Mouse (Mus musculus): Measurements from ENCODE around the gene Palmd. TPM values are rescaled to one million over a fixed set of nuclear protein-coding genes. Genes with fewer than 3 reads are reported as not detected.

Palmd gene
- polyA plus RNA-seq, 2 experiments from 2014 or later: not detected

- no peak for ATAC-seq
Observed at GRCm38 (mm10) chr3:116955061-116955460, 13.7 kb downstream of the Palmd start.

GRCm38 (mm10) chr3:116953366-116953765 lies 15.4 kb downstream of the Palmd start:
- ATAC-seq: no peak

GRCm38 (mm10) chr3:116952242-116952899 lies 16.4 kb downstream of the Palmd start:
- ATAC-seq: no peak

DNA sequence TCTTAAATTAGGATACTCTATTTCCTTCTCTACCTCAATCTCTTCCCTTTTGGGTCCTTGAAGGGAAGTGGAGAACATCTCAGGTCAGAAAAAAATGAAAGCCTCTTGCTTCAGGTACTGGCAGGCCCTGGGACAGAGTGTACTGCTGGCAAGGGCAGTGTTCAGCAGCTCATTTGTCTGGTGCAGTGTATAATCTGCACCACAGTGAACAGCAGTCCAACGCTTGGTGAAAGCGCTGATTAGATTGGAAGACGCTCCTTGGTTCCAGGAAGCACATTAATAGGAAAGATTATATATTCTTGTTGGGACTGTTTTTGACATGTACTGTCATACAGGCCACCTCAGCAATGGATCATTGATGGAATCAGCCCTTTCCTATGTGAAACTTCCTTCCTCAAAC lies 17.3 kb downstream of the Palmd start:
- no peak for ATAC-seq

- no peak for ATAC-seq
Observed at GRCm38 (mm10) chr3:116950665-116951115, 18.1 kb downstream of the Palmd start.

DNA sequence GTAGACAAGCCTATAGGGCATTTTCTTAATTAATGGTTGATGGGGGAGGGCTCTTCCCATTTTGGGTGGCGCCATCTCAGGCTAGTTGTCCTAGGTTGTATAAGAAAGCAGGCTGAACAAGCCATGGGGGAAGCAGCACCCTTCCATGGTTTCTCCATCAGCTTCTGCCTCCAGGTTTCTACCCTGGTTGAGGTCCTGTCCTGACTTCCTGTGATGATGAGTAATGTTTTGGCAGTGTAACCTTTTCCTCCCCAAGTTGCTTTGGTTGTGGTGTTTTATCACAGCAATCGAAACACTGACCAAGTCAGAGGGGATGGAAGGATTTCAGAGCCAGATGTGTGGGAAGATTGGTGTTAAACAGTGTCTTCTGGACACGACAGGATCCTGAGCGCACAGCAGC lies 22.3 kb downstream of the Palmd start:
- ATAC-seq: no peak

DNA sequence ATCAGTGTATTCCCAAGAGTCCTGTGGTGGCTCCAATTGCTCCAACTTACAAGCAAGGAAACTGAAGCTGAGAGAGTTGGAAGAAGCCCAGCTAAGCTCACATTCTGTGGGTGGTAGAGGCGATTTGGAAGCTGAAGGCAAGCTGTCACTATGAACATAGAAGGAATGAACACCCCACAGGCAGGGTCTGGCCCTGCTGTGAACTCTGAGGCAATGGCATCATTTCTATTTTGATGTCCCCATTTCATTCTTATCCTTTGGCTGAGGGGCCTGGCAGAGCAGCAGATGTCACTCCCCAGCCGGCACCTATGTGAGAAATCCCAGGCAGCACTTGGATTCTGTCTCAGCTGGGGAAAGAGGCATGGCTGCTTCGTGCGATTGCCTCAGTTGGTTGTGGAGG lies 25.4 kb downstream of the Palmd start:
- ATAC-seq: no peak

GRCm38 (mm10) chr3:116942751-116943150 lies 26.0 kb downstream of the Palmd start:
- no peak for ATAC-seq

DNA sequence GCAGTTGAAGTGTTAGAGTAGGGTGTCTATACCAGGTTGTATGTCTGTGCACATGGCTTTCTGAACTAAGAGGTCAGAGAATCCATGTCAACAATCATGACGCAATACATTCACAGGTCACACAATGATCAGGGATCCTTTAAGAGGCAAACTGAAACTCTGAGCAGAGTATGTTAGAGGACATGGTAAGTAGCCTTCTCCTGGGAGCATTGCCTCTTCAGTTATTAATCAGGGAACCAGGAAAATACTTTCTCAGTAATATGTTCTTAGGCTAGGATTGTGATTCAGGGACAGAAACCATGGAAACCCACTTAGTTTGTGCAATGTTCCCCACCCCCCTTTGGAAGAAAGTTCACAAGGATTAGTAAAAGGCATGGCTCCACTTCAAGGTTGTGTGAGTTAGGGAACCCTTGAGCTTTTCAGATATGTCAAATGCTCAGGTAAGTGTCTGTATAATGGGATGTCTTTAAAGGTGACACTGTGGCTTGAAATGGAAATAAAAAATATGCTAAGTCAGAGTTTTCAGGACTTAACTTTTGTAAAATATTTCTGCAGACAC lies 27.1 kb downstream of the Palmd start:
- ATAC-seq: no peak

DNA sequence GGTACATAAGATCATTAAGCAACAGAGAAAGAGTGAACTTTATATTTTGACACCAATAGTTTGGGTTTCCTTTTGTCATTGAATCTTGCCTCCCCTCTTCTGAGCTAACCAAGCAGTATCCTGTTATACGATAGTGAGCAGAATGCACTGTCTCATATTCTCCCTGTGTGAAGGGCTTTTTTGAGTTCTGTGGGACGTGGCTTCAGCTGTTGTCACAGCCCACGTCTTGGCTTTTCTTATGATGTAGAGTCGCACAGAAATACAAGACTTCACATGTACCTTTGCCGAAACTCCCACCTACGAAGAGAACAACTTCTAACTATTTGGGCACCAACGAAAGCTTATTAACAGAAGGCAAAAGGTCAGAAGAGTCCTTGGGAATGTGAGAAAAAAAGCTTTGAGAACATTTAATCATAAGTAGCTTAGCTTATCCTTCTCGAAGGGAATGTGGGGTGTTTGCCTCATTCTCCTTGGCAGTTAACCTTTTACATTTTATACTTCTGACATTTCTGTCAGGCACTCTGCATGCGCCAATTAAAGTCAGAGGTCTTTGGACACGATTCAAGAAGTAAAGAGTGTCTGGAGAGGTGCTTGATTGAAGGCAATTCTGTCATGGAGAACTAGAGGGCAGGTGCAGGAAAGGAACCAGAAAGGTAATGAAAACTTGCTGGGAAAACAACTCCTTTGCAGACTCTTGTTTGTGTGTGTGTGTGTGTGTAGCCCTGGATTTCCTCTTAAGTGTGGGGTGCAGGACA lies 27.8 kb downstream of the Palmd start:
- ATAC-seq: no peak

- ATAC-seq: no peak
Observed at GRCm38 (mm10) chr3:116936934-116937691, 31.7 kb downstream of the Palmd start.

DNA sequence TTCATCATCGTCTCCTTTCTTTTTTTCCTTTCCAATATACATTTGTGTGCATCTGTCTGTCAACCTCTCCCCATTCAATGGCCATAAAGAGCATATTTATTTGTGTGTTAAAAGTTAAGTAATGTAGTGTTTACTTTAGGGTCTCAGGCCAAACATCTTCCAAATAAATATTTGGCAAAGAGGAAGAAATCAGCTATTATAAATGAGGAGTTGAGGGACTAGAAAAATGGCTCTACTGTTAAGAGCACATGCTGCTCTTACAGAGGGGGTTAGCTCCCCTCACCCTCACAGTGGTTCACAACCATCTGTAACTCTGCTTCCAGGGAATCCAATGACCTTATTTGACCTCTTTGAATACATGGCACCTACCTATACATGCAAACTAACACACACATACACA lies 35.6 kb downstream of the Palmd start:
- ATAC-seq: no peak

DNA sequence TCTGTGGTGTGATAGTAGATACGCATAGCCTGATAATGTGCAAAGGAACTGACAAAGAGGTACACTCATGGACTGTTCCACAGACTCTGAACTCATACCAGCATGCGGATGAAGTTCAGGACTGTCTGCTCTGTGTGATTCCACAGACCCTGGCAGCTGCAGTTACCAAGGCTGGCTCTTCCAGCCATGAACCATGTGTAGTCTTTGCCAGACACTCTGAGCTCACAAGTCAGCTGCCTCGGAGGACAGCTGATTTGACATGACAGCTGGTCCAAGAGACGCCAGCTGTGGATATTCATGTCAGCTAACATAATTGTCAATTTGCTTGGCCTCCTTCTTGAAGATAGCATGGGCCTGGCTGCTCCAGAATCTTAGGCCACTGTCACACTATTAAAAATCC lies 39.8 kb downstream of the Palmd start:
- ATAC-seq: no peak

DNA sequence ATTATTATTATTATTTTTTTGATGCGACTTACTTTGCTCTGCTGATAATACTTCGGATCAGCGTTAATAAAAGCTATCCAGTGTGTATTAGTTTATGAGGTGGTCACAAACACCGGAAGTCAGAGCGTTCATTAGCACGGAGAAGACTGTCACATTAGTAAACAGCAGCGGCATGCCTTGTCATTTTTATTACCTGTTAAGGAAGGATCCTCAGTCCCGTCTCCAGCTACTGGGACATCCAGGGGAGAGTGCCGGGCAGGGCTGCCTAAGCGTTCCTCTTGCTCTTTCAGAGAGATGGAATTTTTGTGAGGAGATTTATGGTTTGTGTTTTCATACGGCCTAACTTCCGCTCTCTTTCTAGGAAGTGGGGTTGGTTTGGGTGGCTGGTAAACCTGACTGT lies 45.7 kb downstream of the Palmd start:
- no peak for ATAC-seq

DNA sequence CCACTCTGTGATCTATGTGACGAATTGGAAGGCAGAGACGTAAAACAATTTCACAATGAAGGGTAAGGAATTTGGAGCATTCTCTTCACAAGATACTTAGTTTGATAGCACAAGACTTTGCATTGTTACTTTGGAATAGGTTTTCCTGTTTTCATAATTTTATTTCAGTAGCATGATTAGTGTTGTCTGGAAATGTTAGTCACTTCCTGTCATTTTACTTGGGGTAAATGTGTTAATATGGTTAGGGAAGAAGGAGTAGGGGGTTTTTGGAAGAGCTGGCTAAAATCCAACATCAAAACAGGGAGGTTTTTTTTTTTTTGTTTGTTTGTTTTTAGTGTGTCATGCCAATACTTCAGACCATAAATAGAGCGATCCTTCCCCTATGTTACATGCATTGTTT lies 47.3 kb downstream of the Palmd start:
- ATAC-seq: no peak

DNA sequence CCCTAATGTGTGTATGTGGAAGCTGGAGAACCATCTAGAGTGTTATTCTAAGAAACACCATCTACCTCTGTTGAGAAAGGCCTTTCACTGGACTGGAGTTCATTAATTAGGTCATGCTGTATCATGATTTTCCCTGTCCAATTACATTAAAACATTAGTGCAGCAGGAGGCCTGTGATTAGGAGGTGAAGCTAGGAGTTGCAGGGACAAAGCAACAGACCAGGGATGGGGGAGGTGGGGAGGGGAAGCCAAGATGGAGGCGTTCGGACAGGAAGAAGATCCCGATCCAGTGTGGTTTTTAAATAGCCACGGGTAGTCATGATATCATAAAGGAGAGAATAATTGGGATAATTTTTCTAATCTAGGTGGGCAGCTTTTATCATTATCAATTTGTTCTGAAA lies 51.8 kb downstream of the Palmd start:
- no peak for ATAC-seq

- ATAC-seq: no peak
Observed at GRCm38 (mm10) chr3:116914931-116915330, 53.9 kb downstream of the Palmd start.

DNA sequence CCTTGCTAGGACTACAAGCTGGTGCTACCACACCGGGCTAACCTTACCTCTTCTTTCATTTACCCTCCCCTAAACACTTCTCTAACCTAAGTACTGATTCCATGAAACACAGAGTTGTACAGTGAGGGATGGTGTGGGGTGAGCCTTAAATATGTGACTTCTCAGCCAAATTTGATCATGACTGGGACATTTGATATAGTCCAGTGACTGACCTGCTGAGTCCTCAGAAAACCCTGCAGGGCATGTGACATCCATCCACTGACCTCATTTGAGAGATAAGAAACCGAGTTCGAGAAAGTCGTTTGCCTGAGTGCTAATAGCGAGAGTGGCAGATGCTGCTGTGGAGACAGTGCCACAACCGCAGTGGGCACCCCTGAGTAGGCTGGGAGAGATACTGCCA lies 54.4 kb downstream of the Palmd start:
- ATAC-seq: no peak

DNA sequence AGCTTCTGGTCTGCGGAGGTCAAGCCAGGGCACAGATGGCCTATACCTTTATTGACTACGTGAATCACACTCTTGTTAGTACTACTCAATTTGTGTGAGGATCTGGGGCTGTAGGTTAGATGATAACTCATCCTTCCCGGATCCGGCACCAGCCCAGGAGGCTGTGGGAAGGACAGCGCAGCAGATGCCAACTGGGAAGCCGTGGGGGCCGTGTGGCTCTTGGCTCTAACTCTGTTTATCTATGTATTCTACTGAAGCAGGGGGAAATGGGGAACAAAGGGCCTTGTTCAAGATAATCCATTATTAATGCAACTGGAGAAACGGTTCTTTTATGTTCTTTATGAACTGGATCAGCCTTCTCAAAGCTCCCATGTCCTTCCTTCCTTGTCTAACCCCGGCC lies 62.2 kb downstream of the Palmd start:
- ATAC-seq: no peak

- no peak for ATAC-seq
Observed at GRCm38 (mm10) chr3:116905898-116906297, 62.9 kb downstream of the Palmd start.

DNA sequence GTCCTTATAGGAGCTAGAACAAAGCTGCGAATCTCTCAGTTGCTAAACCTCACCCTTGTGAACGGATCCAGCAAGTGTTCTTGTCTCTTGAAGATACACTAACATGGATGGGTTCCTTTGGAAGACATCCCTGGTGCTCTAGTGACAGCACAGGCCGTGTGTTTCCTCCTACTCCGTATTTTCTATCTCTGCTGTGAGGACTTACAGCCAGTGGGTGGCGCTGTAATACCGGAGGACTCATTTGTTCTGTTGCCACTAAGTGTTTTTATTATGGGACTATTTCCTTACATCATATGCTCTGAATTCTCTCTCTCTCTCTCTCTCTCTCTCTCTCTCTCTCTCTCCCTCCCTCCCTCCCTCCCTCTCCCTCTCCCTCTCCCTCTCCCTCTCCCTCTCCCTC lies 64.6 kb downstream of the Palmd start:
- no peak for ATAC-seq

DNA sequence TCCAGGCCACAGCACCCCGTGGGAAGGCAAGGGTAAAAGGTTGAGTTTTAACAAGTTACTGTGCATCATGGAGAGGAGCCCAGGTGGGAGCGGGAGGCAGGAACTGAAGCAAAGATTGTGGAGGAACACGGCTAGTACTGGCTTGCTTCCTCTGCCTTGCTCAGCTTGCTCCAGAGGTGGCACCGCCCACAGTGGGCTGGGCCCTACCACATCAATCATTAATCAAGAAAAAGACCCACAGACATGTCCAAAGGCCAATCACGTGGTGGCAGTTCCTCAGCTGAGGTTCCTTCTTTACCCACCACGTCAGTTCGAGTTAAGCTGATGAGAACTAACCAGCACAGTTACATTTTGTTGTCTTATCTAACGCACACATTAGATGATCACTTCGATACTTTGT lies 75.9 kb downstream of the Palmd start:
- no peak for ATAC-seq

DNA sequence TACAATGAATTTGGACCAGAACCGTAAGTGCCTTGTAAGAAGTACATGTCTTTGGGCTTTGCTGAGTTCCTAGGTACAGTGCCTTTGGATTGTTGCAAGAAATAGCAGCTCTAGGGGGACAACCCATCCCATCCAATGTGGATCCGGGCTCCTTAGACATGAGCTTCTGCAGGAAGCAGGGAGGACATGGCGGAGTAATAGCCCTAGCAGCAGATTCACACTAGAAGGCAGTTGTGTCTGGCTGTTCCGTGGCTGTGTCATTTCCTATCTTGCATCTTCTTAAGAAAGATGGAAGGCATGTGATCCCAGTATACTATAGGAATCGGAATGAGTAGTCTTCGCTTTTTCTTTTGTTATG lies 76.6 kb downstream of the Palmd start:
- ATAC-seq: no peak

Data from activated CD4-positive, CD25-positive, alpha-beta regulatory T cell, adult 4 months (primary cell).